Mouse (Mus musculus) bone marrow, adult 2 months (tissue): ENCODE data around the gene Ceacam18.

Source experiments
- CTCF ChIP-seq: fragments of 200-500 bp; IDR thresholded peaks from 2 replicates; pipeline ENCODE4 v1.5.1; 2011; ENCODE audit warnings: low read length, control low read depth; ENCODE audit not compliant: control insufficient read depth, insufficient read depth
- POLR2A ChIP-seq: fragments of 200-500 bp; IDR thresholded peaks from 2 replicates; pipeline ENCODE4 v1.6.1; 2011; ENCODE audit warnings: low read depth, mild to moderate bottlenecking, control low read depth, low read length, borderline replicate concordance; ENCODE audit not compliant: control insufficient read depth

- TF ChIP-seq CTCF (no peak), POLR2A (no peak)
These were observed 26.1 kb upstream of the Ceacam18 start for GRCm38 (mm10) chr7:43608316-43608824.
